Mouse (Mus musculus): ENCODE data around the gene Ccdc9b.

- TF ChIP-seq CTCF (IDR thresholded peaks at IDR 0.05; ENCODE audit: borderline replicate concordance, insufficient read depth, low read length) (no peak), POLR2A (IDR thresholded peaks at IDR 0.05; ENCODE audit: low read depth, low read length) (no peak)
These were observed 18.7 kb upstream of the Ccdc9b start for GRCm38 (mm10) chr2:118781115-118781514.

Measured in embryonic fibroblast, embryonic 13.5 days (primary cell).